Mouse (Mus musculus): Measurements from ENCODE around the gene Pfdn5. TPM values are rescaled to one million over a fixed set of nuclear protein-coding genes. Genes with fewer than 3 reads are reported as not detected.

Pfdn5 gene
- polyA plus RNA-seq, 1 experiment from 2014 or later, result 283 TPM

GRCm38 (mm10) chr15:102346444-102346843 lies 20.5 kb downstream of the Pfdn5 start:
- Histone ChIP-seq H3K27me3 (replicated peaks; ENCODE audit: control insufficient read depth, insufficient read depth, low read length) (no peaks in the 10 kb centered on the region), H3K9me3 (ENCODE audit: control insufficient read depth, low read length) (no peaks in the 10 kb centered on the region), H3K9ac (ENCODE audit: low read depth, low read length) (no peak overlapping the region), H3K36me3 (ENCODE audit: control insufficient read depth, insufficient read depth, low read length) (no peaks in the 10 kb centered on the region; the same call in 1 of the 2 replicates), H3K4me3 (ENCODE audit: low read length) (no peak overlapping the region), H3K4me1 (ENCODE audit: control insufficient read depth, insufficient read depth, low read length) (peaks cover 9% of the 10 kb centered on the region), H3K4me2 (ENCODE audit: low read depth, low read length) (no peak overlapping the region), H3K27ac (ENCODE audit: low read length) (no peak overlapping the region)
- no peak for ATAC-seq
- 55% methylated on average over 4 of the region's 4 CpGs for WGBS

DNA sequence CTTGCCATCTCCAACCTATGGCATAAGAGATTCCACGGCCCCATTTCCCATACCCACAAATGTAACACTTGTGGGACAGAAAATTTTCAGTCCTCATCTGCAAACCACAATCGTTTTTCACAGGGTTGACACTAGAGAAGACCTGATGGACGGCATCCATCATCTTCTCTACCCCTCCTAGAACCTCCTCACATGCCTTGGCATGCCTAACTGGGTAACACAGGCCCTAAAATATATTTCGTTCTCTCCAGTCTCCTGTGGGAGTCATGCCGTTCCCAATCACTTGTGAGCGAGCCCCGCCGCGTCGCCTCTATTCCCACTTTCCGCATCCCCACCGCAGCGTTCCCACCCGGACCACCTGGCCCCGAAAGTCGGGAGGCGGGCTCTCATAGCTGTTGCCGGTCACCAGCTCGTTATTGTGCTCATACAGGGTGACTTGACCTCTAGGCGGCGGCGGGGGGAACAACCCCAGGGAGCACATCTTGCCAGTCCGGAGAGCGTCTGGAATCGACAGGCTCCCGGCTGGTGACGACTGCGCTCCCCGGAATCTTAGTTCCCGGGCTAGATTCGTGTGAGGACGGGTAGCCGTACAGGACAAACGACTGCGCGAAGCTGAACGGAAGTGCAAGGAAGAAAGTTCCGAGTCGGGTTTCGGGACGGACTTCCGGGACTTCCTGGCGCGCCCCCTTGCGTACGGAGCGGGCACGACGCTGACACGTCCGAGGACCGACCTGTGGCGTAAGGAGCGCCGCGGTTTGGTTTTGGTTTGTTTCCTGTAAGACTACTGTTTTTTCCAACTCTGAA lies 24.4 kb downstream of the Pfdn5 start, which contains the start of gene Aaas:
Gene Aaas (minus strand): TSS at position 634 of the 804 bp plus-strand sequence.
- Histone ChIP-seq H3K4me2 (ENCODE audit: low read depth, low read length) (peak within 1 kb of the TSS; percentile 73), H3K4me3 (ENCODE audit: low read length) (peak within 1 kb of the TSS; percentile 60), H3K27ac (ENCODE audit: low read length) (peak within 1 kb of the TSS; percentile 25), H3K36me3 (ENCODE audit: control insufficient read depth, insufficient read depth, low read length) (no peaks in the 10 kb centered on the region; the same call in 1 of the 2 replicates), H3K4me1 (ENCODE audit: control insufficient read depth, insufficient read depth, low read length) (peaks cover 13% of the 10 kb centered on the region), H3K9ac (ENCODE audit: low read depth, low read length) (peak within 1 kb of the TSS; percentile 71), H3K27me3 (replicated peaks; ENCODE audit: control insufficient read depth, insufficient read depth, low read length) (no peaks in the 10 kb centered on the region), H3K9me3 (ENCODE audit: control insufficient read depth, low read length) (no peaks in the 10 kb centered on the region)
- ATAC-seq, result peak; percentile 83
- WGBS, result under 1% methylated on average over 56 of the region's 56 CpGs

DNA sequence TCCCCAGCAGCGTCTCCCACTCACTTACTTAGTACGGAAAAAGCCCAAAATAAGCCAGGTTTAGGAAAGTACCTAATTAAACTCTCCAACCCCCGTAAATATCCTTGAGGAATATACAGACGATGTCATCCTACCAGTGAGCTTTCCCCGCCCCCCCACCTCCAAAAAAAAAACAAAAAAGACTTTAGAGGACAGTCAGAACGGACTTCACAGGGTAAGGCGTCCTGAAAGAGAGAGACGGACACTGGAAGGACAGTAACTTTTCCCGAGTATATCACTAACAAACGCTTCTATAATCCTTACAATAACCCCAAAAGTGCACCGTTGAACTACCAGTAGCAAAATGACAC lies 25.0 kb downstream of the Pfdn5 start:
- H3K27ac ChIP-seq (ENCODE audit: low read length), result peak overlapping the region; percentile 25

GRCm38 (mm10) chr15:102352177-102352576 lies 26.3 kb downstream of the Pfdn5 start:
- Histone ChIP-seq H3K4me2 (ENCODE audit: low read depth, low read length) (no peak overlapping the region), H3K4me1 (ENCODE audit: control insufficient read depth, insufficient read depth, low read length) (peaks cover 18% of the 10 kb centered on the region), H3K27ac (ENCODE audit: low read length) (no peak overlapping the region), H3K27me3 (replicated peaks; ENCODE audit: control insufficient read depth, insufficient read depth, low read length) (peaks cover 13% of the 10 kb centered on the region), H3K4me3 (ENCODE audit: low read length) (no peak overlapping the region), H3K9ac (ENCODE audit: low read depth, low read length) (no peak overlapping the region), H3K36me3 (ENCODE audit: control insufficient read depth, insufficient read depth, low read length) (no peaks in the 10 kb centered on the region), H3K9me3 (ENCODE audit: control insufficient read depth, low read length) (no peaks in the 10 kb centered on the region)
- 57% methylated on average over 2 of the region's 2 CpGs for WGBS
- no peak for ATAC-seq

More for the DNA sequence above, 25.0 kb downstream of the Pfdn5 start:
- Histone ChIP-seq H3K9me3 (ENCODE audit: control insufficient read depth, low read length) (no peaks in the 10 kb centered on the region), H3K27me3 (replicated peaks; ENCODE audit: control insufficient read depth, insufficient read depth, low read length) (peaks cover 4% of the 10 kb centered on the region), H3K4me1 (ENCODE audit: control insufficient read depth, insufficient read depth, low read length) (peaks cover 16% of the 10 kb centered on the region), H3K36me3 (ENCODE audit: control insufficient read depth, insufficient read depth, low read length) (no peaks in the 10 kb centered on the region), H3K4me2 (ENCODE audit: low read depth, low read length) (peak overlapping the region; percentile 73), H3K9ac (ENCODE audit: low read depth, low read length) (peak overlapping the region; percentile 71), H3K4me3 (ENCODE audit: low read length) (peak overlapping the region; percentile 60)
- ATAC-seq, result peak; percentile 27
- 8% methylated on average over 11 of the region's 11 CpGs for WGBS

DNA sequence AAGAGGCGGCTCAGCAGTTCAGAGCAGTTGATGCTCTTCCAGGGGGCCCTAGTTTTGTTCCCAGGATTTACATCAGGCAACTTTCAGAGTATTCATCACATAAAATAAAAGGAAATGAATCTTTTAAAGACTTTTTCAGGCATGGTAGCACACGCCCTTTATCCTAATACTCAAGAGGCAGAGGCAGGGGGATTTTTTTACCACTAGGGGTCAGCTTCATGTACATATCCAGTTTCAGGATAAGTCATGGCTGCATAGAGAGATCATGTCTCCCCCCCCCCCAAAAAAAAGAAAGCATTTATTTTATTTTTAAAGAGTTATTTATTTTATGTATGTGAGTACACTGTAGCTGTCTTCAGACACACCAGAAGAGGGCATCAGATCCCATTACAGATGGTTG lies 28.1 kb downstream of the Pfdn5 start:
- H3K36me3 ChIP-seq (ENCODE audit: control insufficient read depth, insufficient read depth, low read length), result no peaks in the 10 kb centered on the region
- no peak overlapping the region for H3K4me2 ChIP-seq (ENCODE audit: low read depth, low read length)
- H3K4me3 ChIP-seq (ENCODE audit: low read length), result no peak overlapping the region
- peaks cover 29% of the 10 kb centered on the region for H3K27me3 ChIP-seq (replicated peaks; ENCODE audit: control insufficient read depth, insufficient read depth, low read length)
- H3K9ac ChIP-seq (ENCODE audit: low read depth, low read length), result no peak overlapping the region
- no peak overlapping the region for H3K27ac ChIP-seq (ENCODE audit: low read length)
- ATAC-seq, result no peak
- H3K4me1 ChIP-seq (ENCODE audit: control insufficient read depth, insufficient read depth, low read length), result peaks cover 23% of the 10 kb centered on the region
- H3K9me3 ChIP-seq (ENCODE audit: control insufficient read depth, low read length), result no peaks in the 10 kb centered on the region
- WGBS, result 82% methylated on average over 2 of the region's 2 CpGs

DNA sequence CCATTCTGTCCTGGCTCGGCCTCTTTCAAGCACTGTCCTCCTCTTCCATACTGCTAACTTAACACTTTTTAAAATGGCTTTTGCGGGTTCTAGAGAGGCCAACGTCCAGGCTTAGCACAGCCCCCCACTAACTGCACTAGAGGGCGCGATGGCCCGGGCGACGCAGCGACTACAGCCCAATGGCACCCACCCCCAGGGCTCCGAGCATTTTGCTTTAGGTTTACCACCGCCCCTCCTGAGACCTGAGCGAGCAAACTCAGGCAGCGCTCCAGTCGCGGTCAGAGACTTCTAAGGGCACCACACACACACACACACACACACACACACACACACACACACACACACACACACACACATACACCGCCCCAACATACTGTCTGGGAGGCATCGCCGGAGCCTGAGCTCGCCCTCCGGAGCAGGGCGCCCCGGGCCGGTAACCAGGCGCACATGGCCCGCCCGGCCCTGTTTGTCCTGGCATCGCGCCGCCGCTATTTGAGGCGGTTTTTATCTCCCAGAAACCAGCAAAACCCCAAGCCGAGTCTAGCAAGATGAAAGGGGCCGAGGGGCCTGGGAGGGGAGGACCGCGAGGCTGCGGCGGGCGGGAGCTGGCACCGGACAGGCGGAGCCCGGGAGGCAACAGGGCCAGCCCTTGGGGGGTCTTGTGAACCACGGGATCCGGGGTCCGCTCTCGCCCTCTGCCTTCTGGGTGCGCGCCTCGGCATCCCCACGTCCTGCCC lies 29.4 kb downstream of the Pfdn5 start:
- peaks cover 29% of the 10 kb centered on the region for H3K27me3 ChIP-seq (replicated peaks; ENCODE audit: control insufficient read depth, insufficient read depth, low read length)
- peak; percentile 41 for ATAC-seq
- peak overlapping the region; percentile 30 for H3K27ac ChIP-seq (ENCODE audit: low read length)
- WGBS, result under 1% methylated on average over 49 of the region's 49 CpGs
- H3K36me3 ChIP-seq (ENCODE audit: control insufficient read depth, insufficient read depth, low read length), result no peaks in the 10 kb centered on the region
- H3K9ac ChIP-seq (ENCODE audit: low read depth, low read length), result peak overlapping the region; percentile 78
- H3K4me3 ChIP-seq (ENCODE audit: low read length), result peak overlapping the region; percentile 52
- H3K4me2 ChIP-seq (ENCODE audit: low read depth, low read length), result peak overlapping the region; percentile 92
- H3K9me3 ChIP-seq (ENCODE audit: control insufficient read depth, low read length), result no peaks in the 10 kb centered on the region
- H3K4me1 ChIP-seq (ENCODE audit: control insufficient read depth, insufficient read depth, low read length), result peaks cover 18% of the 10 kb centered on the region

- 6% methylated on average over 38 of the region's 38 CpGs for WGBS
- peak overlapping the region; percentile 92 for H3K4me2 ChIP-seq (ENCODE audit: low read depth, low read length)
- H3K4me3 ChIP-seq (ENCODE audit: low read length), result peak overlapping the region; percentile 52
- H3K36me3 ChIP-seq (ENCODE audit: control insufficient read depth, insufficient read depth, low read length), result no peaks in the 10 kb centered on the region
- peak overlapping the region; percentile 78 for H3K9ac ChIP-seq (ENCODE audit: low read depth, low read length)
- H3K27me3 ChIP-seq (replicated peaks; ENCODE audit: control insufficient read depth, insufficient read depth, low read length), result peaks cover 29% of the 10 kb centered on the region
- H3K4me1 ChIP-seq (ENCODE audit: control insufficient read depth, insufficient read depth, low read length), result peaks cover 18% of the 10 kb centered on the region
- peak; percentile 43 for ATAC-seq
- H3K27ac ChIP-seq (ENCODE audit: low read length), result peak overlapping the region; percentile 30
- no peaks in the 10 kb centered on the region for H3K9me3 ChIP-seq (ENCODE audit: control insufficient read depth, low read length)
Measured at GRCm38 (mm10) chr15:102355871-102356441, 30.0 kb downstream of the Pfdn5 start.

DNA sequence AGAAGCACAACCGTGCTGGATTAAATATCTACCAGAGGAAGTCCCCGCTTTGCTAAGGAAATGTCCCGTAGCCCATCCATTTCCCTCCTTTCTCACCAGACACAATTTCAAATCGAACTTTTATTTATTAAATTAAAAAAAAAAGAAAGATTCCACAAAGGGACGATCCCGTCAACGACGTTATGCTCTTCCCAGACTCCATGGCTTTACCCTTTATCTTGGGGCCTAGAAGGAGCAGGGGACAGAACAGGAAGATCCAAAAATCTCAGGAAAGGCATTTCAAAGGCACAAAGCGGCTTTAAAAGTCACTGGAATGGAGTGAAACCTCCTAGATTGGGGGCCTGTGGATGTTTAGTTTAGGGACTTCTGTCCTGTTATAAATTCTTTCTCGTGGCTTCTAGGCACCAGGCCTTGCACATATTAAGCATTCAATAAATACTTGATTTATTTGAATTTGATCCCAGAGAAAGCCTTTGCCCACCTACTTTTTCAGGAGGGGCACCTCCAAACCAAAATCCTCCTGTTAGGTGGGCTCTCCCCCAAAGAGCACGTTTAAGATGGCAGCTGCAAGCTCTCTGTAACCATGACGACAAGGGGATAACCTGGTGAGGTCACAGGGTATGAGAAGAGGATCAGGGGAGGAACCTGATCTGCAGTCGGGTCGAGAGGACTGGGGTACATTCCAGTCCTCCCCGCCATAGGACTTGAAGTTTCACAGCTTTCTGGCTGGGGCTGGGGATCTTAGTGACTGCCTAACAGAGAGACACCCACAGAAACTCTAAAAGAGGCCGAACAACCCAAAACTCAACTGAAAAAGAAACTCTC lies 30.8 kb downstream of the Pfdn5 start:
- no peak for ATAC-seq
- H3K4me3 ChIP-seq (ENCODE audit: low read length), result no peak overlapping the region
- peaks cover 15% of the 10 kb centered on the region for H3K4me1 ChIP-seq (ENCODE audit: control insufficient read depth, insufficient read depth, low read length)
- H3K4me2 ChIP-seq (ENCODE audit: low read depth, low read length), result no peak overlapping the region
- peaks cover 29% of the 10 kb centered on the region for H3K27me3 ChIP-seq (replicated peaks; ENCODE audit: control insufficient read depth, insufficient read depth, low read length)
- H3K9ac ChIP-seq (ENCODE audit: low read depth, low read length), result no peak overlapping the region
- H3K27ac ChIP-seq (ENCODE audit: low read length), result no peak overlapping the region
- 54% methylated on average over 16 of the region's 16 CpGs for WGBS
- no peaks in the 10 kb centered on the region for H3K9me3 ChIP-seq (ENCODE audit: control insufficient read depth, low read length)
- no peaks in the 10 kb centered on the region for H3K36me3 ChIP-seq (ENCODE audit: control insufficient read depth, insufficient read depth, low read length)
